Mouse (Mus musculus): ENCODE measurements at regions not wholly inside any gene's neighbourhood (a gene's known extent, or its start where the extent isn't known, plus 50 kb on each side); places are given as distances from the start of the nearest gene placed in this dataset.
A peak's percentile ranks its signal among the peaks of the same experiment; 100 is the strongest.

- peak; percentile 23 for DNase-seq (ENCODE audit: low spot score)
Observed at GRCm38 (mm10) chr12:106585626-106586025, 575.6 kb downstream of the Vrk1 start.

- DNase-seq (ENCODE audit: low spot score): peak; percentile 40
Observed at GRCm38 (mm10) chr12:106592686-106593085, 582.7 kb downstream of the Vrk1 start.

- DNase-seq (ENCODE audit: low spot score): no peak
Observed at GRCm38 (mm10) chr12:106597636-106598035, 587.6 kb downstream of the Vrk1 start.

GRCm38 (mm10) chr12:106607240-106607639 lies 597.2 kb downstream of the Vrk1 start:
- no peak for DNase-seq (ENCODE audit: low spot score)

GRCm38 (mm10) chr12:106607655-106608337 lies 597.8 kb downstream of the Vrk1 start:
- no peak for DNase-seq (ENCODE audit: low spot score)

GRCm38 (mm10) chr12:106618684-106619083 lies 608.7 kb downstream of the Vrk1 start:
- no peak for DNase-seq (ENCODE audit: low spot score)

GRCm38 (mm10) chr12:106626786-106627185 lies 616.8 kb downstream of the Vrk1 start:
- DNase-seq (ENCODE audit: low spot score): no peak

GRCm38 (mm10) chr12:106632566-106632965 lies 622.5 kb downstream of the Vrk1 start:
- no peak for DNase-seq (ENCODE audit: low spot score)

GRCm38 (mm10) chr12:106633096-106633495 lies 623.1 kb downstream of the Vrk1 start:
- DNase-seq (ENCODE audit: low spot score): no peak

GRCm38 (mm10) chr12:106658317-106658716 lies 648.3 kb downstream of the Vrk1 start:
- DNase-seq (ENCODE audit: low spot score): peak; percentile 45

- DNase-seq (ENCODE audit: low spot score): no peak
Observed at GRCm38 (mm10) chr12:106673232-106673766, 663.3 kb downstream of the Vrk1 start.

GRCm38 (mm10) chr12:106674741-106675140 lies 664.7 kb downstream of the Vrk1 start:
- no peak for DNase-seq (ENCODE audit: low spot score)

GRCm38 (mm10) chr12:106676136-106676535 lies 666.1 kb downstream of the Vrk1 start:
- no peak for DNase-seq (ENCODE audit: low spot score)

GRCm38 (mm10) chr12:106676566-106676965 lies 666.5 kb downstream of the Vrk1 start:
- no peak for DNase-seq (ENCODE audit: low spot score)

GRCm38 (mm10) chr12:106685986-106686385 lies 676.0 kb downstream of the Vrk1 start:
- no peak for DNase-seq (ENCODE audit: low spot score)

GRCm38 (mm10) chr12:106687751-106688150 lies 677.7 kb downstream of the Vrk1 start:
- no peak for DNase-seq (ENCODE audit: low spot score)

- DNase-seq (ENCODE audit: low spot score): no peak
Observed at GRCm38 (mm10) chr12:106688156-106688740, 678.2 kb downstream of the Vrk1 start.

GRCm38 (mm10) chr12:106702958-106703357 lies 692.9 kb downstream of the Vrk1 start:
- no peak for DNase-seq (ENCODE audit: low spot score)

- DNase-seq (ENCODE audit: low spot score): no peak
Observed at GRCm38 (mm10) chr12:106721271-106722009, 711.4 kb downstream of the Vrk1 start.

- no peak for DNase-seq (ENCODE audit: low spot score)
Observed at GRCm38 (mm10) chr12:106722010-106722362, 712.0 kb downstream of the Vrk1 start.

GRCm38 (mm10) chr12:106722761-106723160 lies 712.7 kb downstream of the Vrk1 start:
- DNase-seq (ENCODE audit: low spot score): no peak

- DNase-seq (ENCODE audit: low spot score): no peak
Observed at GRCm38 (mm10) chr12:106726920-106727319, 716.9 kb downstream of the Vrk1 start.

- DNase-seq (ENCODE audit: low spot score): no peak
Observed at GRCm38 (mm10) chr12:106727486-106727885, 717.5 kb downstream of the Vrk1 start.
